Mouse (Mus musculus) stomach, postnatal 0 days (tissue): ENCODE measurements around the gene Tubb4b.

Experiments used
- CTCF ChIP-seq: IDR thresholded peaks from 2 replicates; pipeline ENCODE4 v1.5.1; 2016; ENCODE audit warnings: antibody characterized with exemption, low read depth, mild to moderate bottlenecking, moderate library complexity
- EP300 ChIP-seq: optimal IDR thresholded peaks from 2 replicates; pipeline ENCODE3; 2016; ENCODE audit warnings: antibody characterized with exemption

- TF ChIP-seq CTCF (no peak), EP300 (no peak)
These were observed 48.5 kb upstream of the Tubb4b start for GRCm38 (mm10) chr2:25273010-25273409.
